ENCODE assay signal across 15 mouse cellular contexts in genomic region chr9:111573836-111574235, GRCm38 (mm10).
A peak's percentile ranks its signal among the peaks of the same experiment; 100 is the strongest.
DNase-seq lines count a peak whose midpoint lies in the region; ATAC-seq lines count a peak whose summit lies in the region.
"Had no signal": no experiment of that assay in that cellular context is flagged by ENCODE, and none has a peak within 500 bp of the region (broad histone marks: within the 10 kb centered on the region; RNA-seq: fewer than 3 reads in every experiment).

No protein-coding gene starts in this region.

- peak; percentile 47 for ATAC-seq in frontal cortex, adult (ENCODE audit: low TSS enrichment)
- no peak for ATAC-seq in erythroid progenitor cell, adult 5-6 weeks (replicated peaks; ENCODE audit: low FRiP score, poor library complexity, severe bottlenecking)

- no peak for DNase-seq in frontal cortex, postnatal 36 days (ENCODE audit: low spot score in 2 of 2)
- peak; percentile 26 for DNase-seq in Muller cell, postnatal 12 days (ENCODE audit: inconsistent ontology term)
- DNase-seq in cerebellum, adult 9-10 months, result peak; percentile 36
- peak; percentile 57 to 62 for DNase-seq in heart, postnatal 10 days
- no peak for DNase-seq in lung, postnatal 10 days
- DNase-seq: adrenal gland, postnatal 25 days; kidney, adult 8-10 months; kidney, postnatal 14 days; layer of hippocampus, postnatal 36 days; liver, embryonic 13.5 days; lung, embryonic 14.5 days; retina, postnatal 1 day; thymus, postnatal 36 days had no signal

- intact Hi-C loops in heart, postnatal 10 days (cut with DNase I), result loop anchor here (5.0 kb wide), 2 partner anchors 77 to 343 kb away; no protein-coding TSS in a partner anchor

Comparison
In these comparisons a context has a peak if more than half of its experiments do, and no peak if none do; other contexts are left out.
1. DNase-seq: peak in Muller cell, postnatal 12 days (single experiment), cerebellum, adult 9-10 months (single experiment) and heart, postnatal 10 days (2 of 2); none in frontal cortex, postnatal 36 days (0 of 2) and lung, postnatal 10 days (single experiment).